Mouse (Mus musculus) lung, postnatal 0 days (tissue): ENCODE results near the gene Stmn1.

Experiments used
- CTCF ChIP-seq: IDR thresholded peaks from 2 replicates; pipeline ENCODE4 v1.5.1; 2016; ENCODE audit warnings: antibody characterized with exemption, mild to moderate bottlenecking
- EP300 ChIP-seq: IDR thresholded peaks from 2 replicates; pipeline ENCODE4 v1.6.1; 2016; ENCODE audit warnings: antibody characterized with exemption, mild to moderate bottlenecking, control low read depth

GRCm38 (mm10) chr4:134432686-134433360 lies 35.3 kb upstream of the Stmn1 start:
- TF ChIP-seq CTCF (no peak), EP300 (no peak)
